Mouse (Mus musculus) olfactory bulb, adult 2 months (tissue): ENCODE results near the gene Olfr857.
"Not testable (repeated sequence)": the region's sequence is repeated elsewhere in the genome, so short reads cannot be mapped to it uniquely, and the experiment has no call there.

Experiments
- CTCF ChIP-seq: fragments of 200-500 bp; IDR thresholded peaks from 2 replicates; pipeline ENCODE4 v1.5.1; 2012; ENCODE audit warnings: low read depth, mild to moderate bottlenecking, low read length, moderate library complexity; ENCODE audit not compliant: insufficient read depth
- POLR2A ChIP-seq: fragments of 200-500 bp; IDR thresholded peaks from 2 replicates; pipeline ENCODE4 v1.6.1; 2012; ENCODE audit warnings: mild to moderate bottlenecking, low read depth, low read length, moderate library complexity; ENCODE audit not compliant: insufficient read depth

- TF ChIP-seq CTCF, POLR2A: not testable (repeated sequence)
These were observed 14.9 kb upstream of the Olfr857 start for GRCm38 (mm10) chr9:19694285-19694684.
